Mouse (Mus musculus) CH12.LX (cell line): ENCODE measurements at regions not wholly inside any gene's neighbourhood (a gene's known extent, or its start where the extent isn't known, plus 50 kb on each side); places are given as distances from the start of the nearest gene placed in this dataset.
A peak's percentile ranks its signal among the peaks of the same experiment; 100 is the strongest.

ENCODE experiments used
- DNase-seq: peaks from one replicate; pipeline ENCODE4 v3.0.0-alpha.2; 2013; ENCODE audit errors: extremely low read depth
- H3K27ac ChIP-seq: 2 replicates; pipeline ENCODE4 v1.5.1; 2012; ENCODE audit warnings: low read depth, mild to moderate bottlenecking, control low read depth, moderate library complexity; ENCODE audit not compliant: insufficient read depth
- H3K27me3 ChIP-seq: replicated peaks from 2 replicates; pipeline ENCODE3; 2012; ENCODE audit warnings: inconsistent platforms
- H3K36me3 ChIP-seq, 2 experiments: replicated peaks in 1 of 2; 2 replicates each; pipeline versions ENCODE3 to v1.6.1; 2012; ENCODE audit warnings: inconsistent platforms in 1 of 2, low read length in 1 of 2, mild to moderate bottlenecking in 1 of 2, mixed read lengths in 1 of 2, moderate library complexity in 1 of 2; ENCODE audit not compliant: control insufficient read depth in 1 of 2, insufficient read depth in 1 of 2
- H3K4me1 ChIP-seq, 2 experiments: 2 replicates each; pipeline ENCODE4 v1.6.1; 2012; ENCODE audit warnings: inconsistent platforms in 1 of 2, moderate library complexity in 1 of 2; ENCODE audit not compliant: insufficient read depth in 2 of 2, control insufficient read depth in 1 of 2
- H3K4me2 ChIP-seq: 2 replicates; pipeline ENCODE4 v1.6.1; 2012; ENCODE audit warnings: low read depth, mild to moderate bottlenecking, control low read depth; ENCODE audit not compliant: poor library complexity, insufficient read depth, severe bottlenecking
- H3K4me3 ChIP-seq, 3 experiments: fragments of 150-350 bp in 1 of 3; sonication (generic) in 1 of 3; replicated peaks in 1 of 3; 2 replicates each; pipeline versions ENCODE3 to v1.5.1; 2011 to 2012; ENCODE audit warnings: low read depth in 2 of 3, low read length in 2 of 3, mild to moderate bottlenecking in 2 of 3, moderate library complexity in 2 of 3, control low read depth in 1 of 3, improper control_type of control experiment in 1 of 3, inconsistent platforms in 1 of 3, mixed read lengths in 1 of 3; ENCODE audit not compliant: poor library complexity in 1 of 3
- H3K79me2 ChIP-seq: replicated peaks from 2 replicates; pipeline ENCODE4 v1.6.1; 2012; ENCODE audit warnings: mild to moderate bottlenecking, moderate library complexity; ENCODE audit not compliant: control insufficient read depth, poor library complexity, insufficient read depth, severe bottlenecking; ENCODE audit errors: extremely low read depth
- H3K9ac ChIP-seq: 2 replicates; pipeline ENCODE4 v1.6.1; 2012; ENCODE audit warnings: low read depth, mild to moderate bottlenecking, control low read depth, moderate library complexity; ENCODE audit not compliant: insufficient read depth
- H3K9me3 ChIP-seq: replicated peaks from 2 replicates; pipeline ENCODE3; 2012; ENCODE audit warnings: low read length, inconsistent platforms, mixed read lengths
- CHD1 ChIP-seq: IDR thresholded peaks from 2 replicates; pipeline ENCODE4 v1.6.1; 2012; ENCODE audit warnings: low read depth, low read length, improper control_type of control experiment, inconsistent platforms
- CHD2 ChIP-seq: IDR thresholded peaks from 2 replicates; pipeline ENCODE4 v1.6.1; 2011; ENCODE audit warnings: low read length, improper control_type of control experiment
- CTCF ChIP-seq, 2 experiments: IDR thresholded peaks in 1 of 2; conservative IDR thresholded peaks in 1 of 2; 2 replicates each; pipeline ENCODE4 v1.5.1; 2011 to 2012; ENCODE audit warnings: low read depth in 2 of 2, low read length in 2 of 2, improper control_type of control experiment in 1 of 2, inconsistent platforms in 1 of 2, mild to moderate bottlenecking in 1 of 2, moderate library complexity in 1 of 2
- EP300 ChIP-seq: IDR thresholded peaks from 2 replicates; pipeline ENCODE4 v1.6.1; 2011; ENCODE audit warnings: low read length, improper control_type of control experiment
- GABPA ChIP-seq: IDR thresholded peaks from 2 replicates; pipeline ENCODE4 v1.6.1; 2012; ENCODE audit warnings: low read depth, low read length, improper control_type of control experiment, inconsistent platforms; ENCODE audit not compliant: insufficient replicate concordance
- HCFC1 ChIP-seq: IDR thresholded peaks from 2 replicates; pipeline ENCODE4 v1.6.1; 2012; ENCODE audit warnings: low read depth, mild to moderate bottlenecking, inconsistent platforms, low read length, improper control_type of control experiment
- JUN ChIP-seq: IDR thresholded peaks from 2 replicates; pipeline ENCODE4 v1.6.1; 2011; ENCODE audit warnings: low read depth, mild to moderate bottlenecking, low read length, improper control_type of control experiment, moderate library complexity; ENCODE audit not compliant: insufficient read depth
- JUND ChIP-seq: conservative IDR thresholded peaks from 2 replicates; pipeline ENCODE4 v1.6.1; 2011; ENCODE audit warnings: low read depth, low read length, improper control_type of control experiment
- KAT2A ChIP-seq: IDR thresholded peaks from 2 replicates; pipeline ENCODE4 v1.6.1; 2012; ENCODE audit warnings: low read length, improper control_type of control experiment, inconsistent platforms; ENCODE audit not compliant: insufficient replicate concordance
- MAX ChIP-seq: IDR thresholded peaks from 2 replicates; pipeline ENCODE4 v1.6.1; 2011; ENCODE audit warnings: low read length, improper control_type of control experiment
- MAZ ChIP-seq: IDR thresholded peaks from 2 replicates; pipeline ENCODE4 v1.6.1; 2012; ENCODE audit warnings: low read depth, mild to moderate bottlenecking, inconsistent platforms, low read length, improper control_type of control experiment, moderate library complexity
- MXI1 ChIP-seq: IDR thresholded peaks from 2 replicates; pipeline ENCODE4 v1.6.1; 2011; ENCODE audit warnings: mild to moderate bottlenecking, low read depth, low read length, improper control_type of control experiment
- MYC ChIP-seq: IDR thresholded peaks from 2 replicates; pipeline ENCODE4 v1.6.1; 2011; ENCODE audit warnings: low read depth, mild to moderate bottlenecking, improper control_type of control experiment, low read length
- NELFE ChIP-seq: IDR thresholded peaks from 2 replicates; pipeline ENCODE4 v1.6.1; 2011; ENCODE audit warnings: low read depth, low read length, improper control_type of control experiment
- NRF1 ChIP-seq: IDR thresholded peaks from 2 replicates; pipeline ENCODE4 v1.6.1; 2014; ENCODE audit warnings: low read depth, mild to moderate bottlenecking, inconsistent platforms, low read length, improper control_type of control experiment, moderate library complexity
- POLR2A ChIP-seq: IDR thresholded peaks from 2 replicates; pipeline ENCODE4 v1.6.1; 2011; ENCODE audit warnings: low read depth, mild to moderate bottlenecking, improper control_type of control experiment, low read length
- POLR2AphosphoS2 ChIP-seq: IDR thresholded peaks from 2 replicates; pipeline ENCODE4 v1.6.1; 2011; ENCODE audit warnings: low read depth, low read length, improper control_type of control experiment
- RAD21 ChIP-seq: IDR thresholded peaks from 2 replicates; pipeline ENCODE4 v1.6.1; 2011; ENCODE audit warnings: low read depth, mild to moderate bottlenecking, low read length, improper control_type of control experiment, moderate library complexity
- SIN3A ChIP-seq: IDR thresholded peaks from 2 replicates; pipeline ENCODE4 v1.6.1; 2012; ENCODE audit warnings: low read length, improper control_type of control experiment, inconsistent platforms
- SMC3 ChIP-seq: IDR thresholded peaks from 2 replicates; pipeline ENCODE4 v1.6.1; 2011; ENCODE audit warnings: low read depth, low read length, improper control_type of control experiment
- TBP ChIP-seq: conservative IDR thresholded peaks from 2 replicates; pipeline ENCODE4 v1.6.1; 2011; ENCODE audit warnings: low read depth, low read length, improper control_type of control experiment
- TCF12 ChIP-seq: IDR thresholded peaks from 2 replicates; pipeline ENCODE4 v1.6.1; 2014; ENCODE audit warnings: low read depth, mild to moderate bottlenecking, inconsistent platforms, low read length, improper control_type of control experiment
- USF2 ChIP-seq: conservative IDR thresholded peaks from 2 replicates; pipeline ENCODE4 v1.6.1; 2011; ENCODE audit warnings: low read depth, low read length, improper control_type of control experiment
- ZNF384 ChIP-seq: IDR thresholded peaks from 2 replicates; pipeline ENCODE4 v1.6.1; 2012; ENCODE audit warnings: low read depth, low read length, improper control_type of control experiment, inconsistent platforms
- dilution Hi-C: fragments of 300-500 bp; cut with MboI; formaldehyde crosslinking; loops from 2 replicates; pipeline ENCODE4 v1.14.3; 2020; ENCODE audit warnings: low sequenced_read_pairs; ENCODE audit not compliant: extremely low pct_unique_long_range_greater_than_20kb, extremely low pct_ligation_motif_present
- in situ Hi-C: fragments of 300-500 bp; cut with MboI; formaldehyde crosslinking; loops from 3 replicates; pipeline ENCODE4 v1.14.3; 2019; ENCODE audit warnings: low sequenced_read_pairs, low pct_ligation_motif_present, low pct_unique_long_range_greater_than_20kb, mixed read lengths

DNA sequence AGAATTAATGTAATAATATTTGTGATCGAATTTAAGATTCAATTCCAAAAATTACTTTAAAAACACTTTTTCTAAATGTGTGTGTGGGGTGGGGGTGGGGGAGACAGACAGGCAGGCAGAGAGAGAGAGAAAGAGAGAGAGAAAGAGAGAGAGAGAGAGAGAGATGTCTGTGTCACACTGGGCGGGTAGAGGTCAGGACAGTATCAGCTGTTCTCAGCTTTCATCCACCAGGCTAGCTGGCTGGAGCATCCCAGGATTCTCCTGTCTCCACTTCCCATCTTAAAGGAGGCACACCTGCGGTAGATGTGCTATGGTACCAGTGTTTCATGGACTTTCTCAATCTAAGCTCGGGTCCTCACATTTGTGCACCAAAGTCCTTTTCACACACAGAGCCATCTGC, 73.3 kb upstream of the Klf14 start:
- no peak overlapping the region for H3K4me3 ChIP-seq
- no peak overlapping the region for H3K27ac ChIP-seq
- peaks cover 0 to 3% of the 10 kb centered on the region in 2 experiments; a peak in 2 of 4 replicates for H3K4me1 ChIP-seq
- no peak for DNase-seq
- no peaks in the 10 kb centered on the region for H3K9me3 ChIP-seq
- H3K27me3 ChIP-seq = no peaks in the 10 kb centered on the region
- H3K9ac ChIP-seq = no peak overlapping the region
- dilution Hi-C loops = no loop called here
- TF ChIP-seq ZNF384 = no peak
- TF ChIP-seq, all 38 proteins: peak for 0
- Histone ChIP-seq H3K36me3 (no peaks in the 10 kb centered on the region), H3K79me2 (no peaks in the 10 kb centered on the region), H3K4me2 (no peak overlapping the region)
- in situ Hi-C loops = no loop called here

- TF ChIP-seq RAD21 = peak; percentile 76
- TF ChIP-seq SIN3A = no peak
- TF ChIP-seq CTCF (conservative IDR thresholded peaks at IDR 0.05 in 1 of 2, IDR thresholded peaks at IDR 0.05 in 1 of 2; ENCODE audit: low read depth in 2 of 2, low read length in 2 of 2) = peak; percentile 84 to 92
- no peak for TF ChIP-seq EP300
- TF ChIP-seq MAX = no peak
- no peak for TF ChIP-seq JUN
- no peak for TF ChIP-seq MAZ
- no peak for TF ChIP-seq CHD2
- TF ChIP-seq POLR2AphosphoS2 = no peak
- no peak for TF ChIP-seq HCFC1
- TF ChIP-seq NELFE = no peak
- no peak for TF ChIP-seq TCF12
- TF ChIP-seq MXI1 = no peak
- TF ChIP-seq JUND = 0 out of 2 replicates have a peak, but pooled peaks have one; percentile 20
- TF ChIP-seq CHD1 = no peak
- TF ChIP-seq SMC3 = peak; percentile 71
- no peak for TF ChIP-seq POLR2A
- no peak for TF ChIP-seq MYC
- no peak for TF ChIP-seq KAT2A
- TF ChIP-seq GABPA = no peak
- TF ChIP-seq USF2 = no peak
- TF ChIP-seq NRF1 = no peak
- TF ChIP-seq TBP = no peak
- Histone ChIP-seq H3K79me2 (no peaks in the 10 kb centered on the region), H3K36me3 (no peaks in the 10 kb centered on the region), H3K9ac (peak overlapping the region; percentile 29; the same call in 1 of the 2 replicates), H3K27ac (no peak overlapping the region), H3K4me3 (peak overlapping the region; percentile 32 to 50 (median 48)), H3K9me3 (no peaks in the 10 kb centered on the region), H3K4me1 (peaks cover 5 to 7% of the 10 kb centered on the region in 2 experiments), H3K27me3 (no peaks in the 10 kb centered on the region), H3K4me2 (peak overlapping the region; percentile 71)
- DNase-seq = peak; percentile 67
- in situ Hi-C loops = no loop called here
- dilution Hi-C loops = no loop called here
These were observed 74.2 kb upstream of the Klf14 start for GRCm38 (mm10) chr6:31032980-31033608.
